Mouse (Mus musculus) adrenal gland, postnatal 10 days (tissue): ENCODE data around the gene Fbxo11. TPM values are rescaled to one million over a fixed set of nuclear protein-coding genes. Genes with fewer than 3 reads are reported as not detected.
"Not testable (repeated sequence)": the region's sequence is repeated elsewhere in the genome, so short reads cannot be mapped to it uniquely, and the experiment has no call there.

Source experiments
- DNase-seq: peaks from one replicate; pipeline ENCODE4 v3.0.0; 2021; ENCODE audit warnings: mixed read lengths
- total RNA-seq, 2 experiments: library from RNA; stranded (reverse); gene quantifications; 2 replicates each; pipeline ENCODE4 v1.2.3; 2021

Gene Fbxo11
- total RNA-seq, 2 experiments from 2014 or later, result 52.9 to 63.0 TPM

DNA sequence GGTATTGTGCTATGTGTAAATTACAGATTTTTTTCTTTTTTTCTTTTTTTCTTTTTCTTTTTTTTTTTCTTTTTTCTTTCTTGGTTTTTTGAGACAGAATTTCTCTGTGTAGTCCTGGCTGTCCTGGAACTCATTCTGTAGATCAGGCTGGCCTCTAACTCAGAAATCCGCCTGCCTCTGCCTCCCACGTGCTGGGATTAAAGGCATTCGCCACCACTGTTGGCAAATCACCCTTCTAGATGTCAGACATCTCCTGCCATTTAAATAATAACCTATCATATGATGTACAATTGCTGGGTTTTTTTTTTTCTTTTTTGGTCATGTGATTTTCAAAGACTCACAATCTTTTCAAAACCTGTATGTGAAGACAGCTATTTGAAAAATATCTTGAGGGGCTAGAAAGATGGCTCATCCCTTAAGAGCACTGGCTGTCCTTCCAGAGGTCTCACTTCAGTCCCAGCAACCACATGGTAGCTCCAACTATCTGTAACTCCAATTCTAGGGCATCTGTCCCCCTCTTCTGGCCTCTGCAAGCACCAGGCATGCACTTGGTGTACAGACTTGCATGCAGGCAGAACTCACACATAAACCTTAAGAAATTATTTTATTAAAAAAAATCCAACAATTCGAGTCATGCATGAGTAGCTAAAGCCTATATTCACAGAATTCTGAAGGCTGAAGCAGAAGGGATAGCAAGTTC is 2.3 kb upstream of the Fbxo11 start:
- DNase-seq, result peak; percentile 12

DNA sequence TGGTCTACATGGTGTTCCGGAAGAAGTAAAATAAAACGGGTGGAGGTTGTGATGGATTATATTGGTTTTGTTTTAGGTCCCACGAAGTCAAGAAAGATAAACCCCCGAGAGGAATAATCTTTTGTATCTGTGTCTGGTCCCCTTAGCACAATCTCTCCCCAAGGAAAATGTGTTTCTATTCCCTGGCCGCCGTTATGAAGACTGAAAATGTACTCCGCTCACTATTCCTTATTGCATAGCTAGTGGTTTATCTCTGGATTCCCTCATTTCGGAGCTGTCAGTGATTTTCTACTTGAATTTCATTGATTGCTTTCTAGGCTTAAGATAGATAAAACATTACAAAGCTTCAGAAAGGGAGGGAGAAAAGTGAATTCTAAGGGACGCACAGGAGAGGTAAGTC is 1.7 kb upstream of the Fbxo11 start:
- DNase-seq, result no peak

DNA sequence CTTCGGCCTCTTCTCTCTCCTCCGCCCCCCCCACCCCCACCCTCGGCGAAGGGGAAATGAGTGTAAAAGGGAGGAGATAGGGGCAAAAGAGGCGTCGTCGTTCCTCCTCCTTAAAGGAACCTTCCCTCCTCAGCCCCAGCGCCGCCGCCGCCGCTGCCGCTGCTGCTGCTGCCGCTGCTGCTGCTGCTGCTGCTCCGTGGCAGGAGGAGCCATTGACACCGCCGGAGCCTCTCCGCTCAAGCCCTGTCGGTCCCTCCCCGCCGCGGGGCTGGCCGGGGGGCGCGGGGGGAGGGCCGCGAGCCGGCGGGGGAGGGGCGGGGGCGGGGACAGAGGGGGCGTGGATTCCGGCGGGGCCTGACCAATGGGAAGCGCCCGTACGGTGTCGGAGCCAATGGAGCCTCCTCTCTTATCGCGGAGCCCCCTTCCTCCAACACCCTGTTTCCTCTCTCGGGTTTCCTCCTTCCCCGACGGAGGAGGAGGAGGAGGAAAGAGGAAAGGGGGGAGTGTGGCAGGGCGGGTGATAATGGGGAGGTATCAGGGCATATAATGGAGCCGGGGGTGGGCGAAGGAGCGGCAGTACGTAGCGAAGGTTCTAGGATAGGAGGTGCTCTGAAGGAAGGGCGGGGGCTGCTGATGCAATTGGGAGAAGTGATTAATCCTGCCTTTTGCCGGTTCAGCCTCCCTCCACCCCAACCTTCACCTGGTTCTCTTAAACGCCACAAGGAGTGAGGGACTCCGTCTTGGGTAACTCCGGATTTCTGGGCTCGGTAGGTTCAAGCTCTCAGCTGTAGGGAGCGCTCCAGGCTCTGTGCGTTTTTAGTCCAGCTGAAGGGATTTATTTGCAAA is 933 bp upstream of the Fbxo11 start:
- peak; percentile 94 for DNase-seq

DNA sequence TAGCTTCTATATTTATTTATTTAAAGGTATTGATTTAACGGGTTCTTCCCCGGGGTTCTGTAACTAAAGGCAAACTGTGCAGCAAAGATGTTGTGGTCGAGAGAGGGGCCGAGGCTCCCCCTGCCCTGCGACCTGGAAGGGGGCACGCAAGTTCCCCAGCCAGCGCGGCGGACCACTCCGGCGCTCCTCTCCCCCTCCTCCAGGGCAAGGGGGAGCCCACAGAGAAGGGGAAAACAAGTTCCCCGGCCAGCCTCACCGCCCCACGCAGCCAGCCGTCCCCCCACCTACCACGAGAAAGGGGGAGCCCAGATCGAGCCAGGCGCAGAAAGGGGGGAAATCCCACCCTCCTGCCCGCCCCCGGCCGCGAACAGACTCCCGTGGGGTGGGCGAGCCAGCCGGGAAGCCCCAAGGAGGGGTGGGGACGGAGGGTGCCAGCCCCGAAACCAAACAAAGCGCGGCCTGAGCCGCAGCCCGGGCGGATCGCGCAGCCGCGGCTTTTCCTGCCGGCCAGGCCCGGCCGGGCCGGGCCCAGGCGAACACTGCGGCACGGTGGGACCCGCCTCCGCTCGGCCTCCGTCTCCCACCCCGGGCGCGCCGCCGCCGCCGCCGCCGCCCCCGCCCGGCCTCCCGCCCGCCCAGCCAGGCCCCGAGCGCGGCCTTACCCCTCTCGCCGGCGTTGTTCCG is 602 bp downstream of the Fbxo11 start:
- peak; percentile 76 for DNase-seq

DNA sequence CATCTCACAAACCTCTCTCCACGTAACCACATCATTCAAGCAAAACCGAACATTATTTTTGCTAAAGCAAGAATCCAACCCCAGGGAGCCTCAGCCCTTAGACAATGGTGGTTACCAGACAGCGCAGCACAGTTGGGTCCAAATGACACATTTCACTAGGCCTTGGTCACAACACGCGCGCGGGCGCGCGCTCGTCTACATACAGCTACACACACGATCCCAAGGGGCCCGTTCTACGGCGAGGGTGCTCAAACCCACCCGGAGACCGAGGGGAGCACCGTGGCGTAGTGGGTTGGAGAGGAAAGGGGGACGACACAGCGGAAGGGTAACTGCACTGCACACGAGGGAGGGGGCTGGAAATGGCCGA is 1.1 kb downstream of the Fbxo11 start:
- peak; percentile 78 for DNase-seq

DNA sequence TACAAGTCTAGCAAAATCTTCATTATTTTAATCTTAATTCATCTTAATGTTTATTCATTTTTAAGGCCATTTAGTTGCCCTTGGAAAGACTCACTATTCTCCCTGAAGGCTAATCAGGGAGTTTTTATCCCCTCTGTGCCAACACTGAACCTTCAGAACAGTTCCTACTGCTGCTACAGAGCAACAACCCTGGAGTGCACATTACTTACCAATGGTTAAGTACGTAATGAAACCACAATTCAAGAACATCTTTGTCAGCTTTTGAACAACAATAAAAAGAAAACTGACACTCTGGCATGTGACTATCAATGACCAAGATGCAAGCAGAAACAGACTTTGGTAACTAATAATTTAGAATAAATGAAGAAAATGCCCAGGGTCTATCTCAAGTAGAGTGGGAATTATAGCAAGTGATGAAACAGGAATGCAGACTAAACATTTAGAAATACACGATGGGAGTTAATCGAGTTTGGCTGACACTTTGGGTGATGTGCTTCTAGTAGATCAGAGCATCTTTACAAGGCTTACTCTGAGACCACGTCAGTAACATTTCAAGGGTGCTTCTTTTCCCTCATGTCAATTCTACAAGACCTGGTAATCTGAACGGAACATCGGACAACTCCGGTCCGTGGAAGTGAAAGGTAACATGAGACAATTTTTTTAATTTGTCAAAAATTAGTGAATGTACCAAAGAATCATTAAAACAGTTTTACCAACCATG is 2.1 kb downstream of the Fbxo11 start:
- peak; percentile 16 for DNase-seq

DNA sequence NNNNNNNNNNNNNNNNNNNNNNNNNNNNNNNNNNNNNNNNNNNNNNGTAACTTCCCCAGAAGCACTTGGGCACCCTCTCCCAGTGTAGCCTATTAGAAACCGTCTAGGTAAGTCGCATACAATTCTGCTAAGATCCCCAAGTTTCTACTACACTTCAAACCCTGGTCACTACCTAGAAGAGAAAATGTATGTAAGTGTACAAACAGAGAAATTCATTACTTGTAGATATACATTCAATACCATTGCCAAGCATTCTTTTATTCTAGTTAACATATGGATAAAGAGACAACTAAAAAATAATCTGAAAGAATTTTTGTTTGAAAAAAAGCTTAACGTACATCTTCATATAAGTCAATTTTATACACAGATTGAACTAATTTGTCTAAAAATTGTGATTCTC is 3.1 kb downstream of the Fbxo11 start:
- DNase-seq, result no peak

DNA sequence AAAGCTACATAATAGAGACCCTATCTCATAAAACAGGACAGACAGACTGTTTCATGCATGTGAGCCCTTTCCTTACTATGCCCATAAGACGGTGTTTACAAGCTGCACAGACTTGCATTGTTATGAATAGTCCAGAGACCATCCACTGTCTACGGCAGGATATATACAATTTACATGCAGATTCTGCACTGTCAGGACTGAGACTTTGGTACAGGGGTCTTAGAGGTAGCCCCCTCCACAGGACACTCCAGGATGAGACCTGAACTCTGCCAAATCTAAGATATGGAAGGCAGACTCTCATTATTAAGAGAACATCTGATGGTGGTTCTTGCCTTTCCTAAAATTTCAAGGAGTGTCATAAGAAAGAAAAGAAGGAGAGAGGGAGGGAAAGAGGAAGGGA is 6.8 kb downstream of the Fbxo11 start:
- no peak for DNase-seq

DNA sequence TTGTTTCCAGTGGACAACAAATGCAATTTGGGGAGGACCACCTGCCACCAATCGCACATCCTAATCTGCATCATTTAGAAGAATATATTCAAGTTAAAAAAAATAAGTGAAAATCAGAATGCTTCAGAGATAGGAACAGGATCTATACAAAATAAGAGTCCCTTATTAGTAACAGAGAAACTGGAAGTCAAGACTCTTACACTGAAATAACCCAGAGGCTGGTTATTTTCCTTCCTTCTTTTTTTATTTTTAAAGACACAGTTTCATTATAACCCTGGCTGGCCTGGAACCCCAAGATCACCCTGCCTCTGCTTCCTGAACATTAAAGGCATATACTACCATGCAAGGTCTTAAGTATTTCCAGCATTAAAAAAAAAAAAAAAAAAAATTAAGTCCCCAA is 7.2 kb downstream of the Fbxo11 start:
- no peak for DNase-seq

DNA sequence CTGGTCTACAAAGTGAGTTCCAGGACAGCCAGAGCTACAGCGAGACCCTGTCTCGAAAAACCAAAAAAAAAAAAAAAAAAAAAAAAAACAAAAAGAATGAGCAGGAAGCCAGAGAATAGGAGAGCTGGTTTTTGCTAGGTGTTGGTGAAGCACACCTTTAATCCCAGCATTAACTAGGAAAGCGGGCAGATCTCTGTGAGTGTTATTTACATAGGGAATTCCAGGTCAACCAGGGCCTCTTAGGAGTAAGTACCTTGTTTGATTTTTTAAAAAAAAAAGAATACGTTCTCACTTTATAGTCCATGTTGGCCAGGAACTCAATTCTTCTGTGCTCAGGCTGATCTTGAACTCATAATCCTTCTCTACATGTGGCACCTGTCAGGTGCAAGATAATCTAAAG is 13.4 kb downstream of the Fbxo11 start:
- DNase-seq, result no peak

DNA sequence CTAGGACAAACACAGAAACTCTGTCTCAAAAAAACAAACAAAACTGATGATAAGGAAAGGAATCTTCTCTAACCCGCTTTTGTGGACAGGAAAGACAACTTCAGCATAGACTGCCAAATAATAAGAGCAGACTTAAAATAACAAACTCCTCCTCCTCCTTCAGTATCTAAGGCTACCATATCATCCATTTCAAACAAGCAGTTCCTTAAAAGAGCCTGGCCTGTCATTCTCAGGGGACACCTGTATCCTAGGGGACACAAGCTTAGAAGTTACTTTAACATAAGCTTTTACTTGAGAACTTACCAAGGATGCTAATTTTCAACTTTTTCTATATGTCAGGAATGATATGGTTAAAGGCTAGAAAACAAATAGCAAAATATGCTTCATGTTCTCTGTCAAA is 14.2 kb downstream of the Fbxo11 start:
- no peak for DNase-seq

DNA sequence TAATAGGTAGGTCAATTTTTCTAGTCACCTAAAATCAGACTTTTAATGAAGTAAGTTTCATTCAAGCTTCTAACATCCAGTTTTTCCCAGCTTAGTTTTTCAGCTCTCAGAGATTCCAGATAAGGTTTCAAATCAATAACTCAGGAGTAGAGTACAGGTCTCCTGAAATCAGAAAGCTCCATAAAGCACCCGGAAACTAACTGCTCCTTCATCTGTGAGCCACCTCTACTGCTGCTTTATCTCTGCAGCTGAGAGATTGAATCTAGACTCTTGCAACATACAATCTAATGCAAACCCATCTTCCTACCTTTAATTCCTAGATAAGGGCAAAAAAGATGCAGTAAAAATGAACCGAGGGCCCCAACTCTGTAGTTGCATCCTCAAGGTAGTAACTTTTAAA is 14.8 kb downstream of the Fbxo11 start:
- no peak for DNase-seq

DNA sequence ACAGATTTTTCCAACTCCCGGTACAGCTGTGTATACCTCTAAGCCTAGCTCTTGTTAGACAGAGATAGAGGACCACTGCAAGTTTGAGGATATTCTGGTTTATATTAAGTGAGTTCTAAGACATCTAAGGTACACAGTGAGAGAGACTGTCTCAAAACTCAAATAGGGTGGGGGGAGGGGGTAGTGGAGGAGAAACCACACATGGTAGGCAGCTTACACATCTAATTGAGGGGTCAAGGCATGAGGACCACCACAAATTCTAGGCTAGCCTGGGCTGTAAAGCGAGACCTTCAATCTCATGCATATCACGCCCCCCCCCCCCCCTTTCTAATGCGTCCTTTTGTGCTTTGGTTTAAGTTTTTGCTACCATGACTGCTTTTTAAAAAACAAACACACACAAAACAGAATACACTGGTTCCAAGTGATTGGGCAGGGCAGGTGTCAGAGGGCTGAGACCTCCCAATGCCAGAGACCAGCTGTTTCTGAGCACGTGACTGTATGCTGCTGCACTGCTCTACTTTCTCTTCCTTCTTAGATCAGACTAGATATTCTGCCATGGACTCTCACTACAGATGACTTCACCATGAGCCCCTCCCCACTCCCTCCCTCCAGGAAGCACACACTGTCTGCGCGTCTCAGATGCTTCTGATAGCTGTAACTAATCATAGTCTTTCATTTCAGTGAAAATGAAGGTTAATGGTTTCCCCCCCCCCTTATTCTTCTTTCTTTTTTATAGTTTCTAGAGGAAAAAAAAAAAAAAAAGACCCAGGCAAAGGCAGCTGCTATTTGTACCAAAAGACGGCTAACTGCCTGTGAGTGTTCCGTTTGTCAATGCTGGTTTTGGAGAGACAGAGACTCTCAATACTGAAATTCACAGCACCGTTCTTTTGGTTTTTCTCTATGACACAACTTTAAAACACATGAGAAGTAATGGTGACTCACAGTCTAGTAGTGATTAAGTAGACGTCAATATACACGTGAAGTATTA is 22.7 kb downstream of the Fbxo11 start:
- no peak for DNase-seq

DNA sequence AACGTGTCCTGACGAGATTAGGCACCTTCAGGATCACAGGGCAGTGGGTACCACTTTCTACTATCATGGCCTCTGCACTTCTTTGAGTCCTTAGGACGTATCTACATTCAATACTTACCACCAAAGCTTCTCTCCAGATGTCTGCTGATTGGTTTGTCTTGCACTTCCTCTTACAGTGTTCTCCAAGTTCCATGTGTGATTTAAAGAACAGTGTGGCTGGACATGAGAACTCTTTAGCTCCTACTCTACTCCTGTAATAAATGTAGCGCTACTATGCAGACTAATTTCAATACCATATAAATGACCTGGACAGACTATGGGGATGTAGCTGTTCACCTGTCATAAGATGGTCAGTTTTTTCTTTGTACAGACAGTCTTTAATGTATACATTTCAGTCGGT is 24.3 kb downstream of the Fbxo11 start:
- DNase-seq, result no peak

DNA sequence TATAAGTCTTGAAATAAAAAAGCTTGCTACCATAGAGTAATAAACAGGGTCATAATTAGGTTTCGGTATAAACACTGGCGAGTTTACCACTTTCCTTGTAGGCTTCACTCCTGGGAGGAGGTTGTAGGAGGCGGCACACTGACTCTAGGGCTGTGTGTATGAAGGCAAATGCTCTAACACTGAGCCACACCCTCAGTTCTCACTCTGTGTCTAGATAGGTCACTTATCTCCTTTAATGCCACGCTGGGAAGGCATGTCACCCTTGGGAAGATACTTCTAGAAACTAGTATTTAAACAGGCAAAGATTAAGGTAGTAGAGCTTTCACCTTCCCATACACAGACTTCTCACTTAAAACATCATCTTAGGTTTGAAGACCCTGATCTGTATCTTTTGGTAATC is 30.7 kb downstream of the Fbxo11 start:
- DNase-seq, result no peak

DNA sequence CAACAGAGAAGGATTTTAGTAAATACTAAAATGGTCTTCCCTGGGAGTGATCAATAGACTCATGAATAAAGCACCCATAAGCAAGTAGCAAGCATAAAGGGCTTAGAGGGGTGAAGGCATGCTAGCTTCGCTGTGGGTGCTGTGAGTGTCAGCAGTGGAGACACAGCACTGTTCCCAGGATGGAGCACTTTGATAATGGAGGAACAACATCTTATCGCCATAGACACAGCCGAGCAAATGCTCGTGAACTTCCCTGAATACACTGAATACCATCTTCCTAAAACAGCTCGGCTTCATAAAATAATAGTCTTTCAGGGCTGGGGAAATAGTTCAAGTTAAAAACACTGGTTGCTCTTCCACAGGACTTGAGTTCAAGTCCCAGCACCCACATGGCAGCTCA is 33.3 kb downstream of the Fbxo11 start:
- no peak for DNase-seq

DNA sequence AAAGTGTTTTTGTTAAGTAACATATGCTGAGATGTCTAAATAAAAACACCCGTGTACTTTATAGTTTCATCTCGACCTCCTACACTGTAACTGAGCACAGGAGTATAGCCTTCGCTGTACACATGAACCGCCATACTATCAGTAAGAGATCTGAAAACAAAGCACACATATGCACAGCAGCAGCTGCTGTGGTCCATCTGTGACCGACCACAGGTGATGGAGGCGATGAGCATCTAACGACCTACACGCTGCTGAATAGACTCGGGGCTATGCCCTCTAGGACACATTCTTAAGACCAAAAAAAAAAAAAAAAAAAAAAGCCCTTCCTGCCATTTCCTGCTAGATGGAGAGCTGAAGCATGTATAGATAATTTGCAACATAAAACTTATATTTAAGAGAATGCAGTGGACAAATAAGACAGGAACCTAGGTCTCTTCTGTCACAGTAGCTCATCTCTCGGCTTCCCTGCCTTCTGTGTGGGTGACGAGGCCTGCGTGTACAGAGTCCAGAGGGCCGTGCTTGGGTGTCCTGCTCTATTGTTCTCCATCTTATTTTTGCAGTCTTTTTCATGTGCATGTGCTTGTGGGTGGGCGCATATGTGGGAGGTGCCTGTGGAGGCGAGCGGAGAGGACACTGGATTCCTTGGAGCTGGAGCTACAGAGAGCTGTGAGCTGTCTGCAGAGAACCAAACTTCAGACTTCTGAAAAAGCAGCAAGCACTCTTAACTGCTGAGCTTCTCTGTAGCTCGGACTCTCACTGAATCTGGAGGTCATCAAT is 35.7 kb downstream of the Fbxo11 start:
- peak; percentile 5 for DNase-seq

DNA sequence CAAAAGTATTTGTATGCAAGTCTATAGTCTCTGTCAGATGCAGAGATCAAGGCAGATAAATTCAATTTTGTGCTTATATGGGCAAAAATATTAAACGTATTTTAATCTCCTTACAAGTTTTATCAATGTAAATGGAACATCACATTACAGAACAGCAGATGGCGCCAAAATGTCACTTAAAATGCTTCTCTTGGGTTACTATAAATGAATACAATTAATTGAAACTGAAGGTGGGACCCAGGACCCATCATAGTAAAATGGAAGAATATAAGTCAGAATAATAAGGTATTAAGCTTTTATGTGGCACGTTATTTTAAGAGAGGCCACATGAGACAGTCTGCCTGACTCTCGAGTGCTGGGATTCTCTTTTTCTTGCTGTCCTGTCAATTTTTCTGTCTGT is 39.9 kb downstream of the Fbxo11 start:
- peak; percentile 60 for DNase-seq

DNA sequence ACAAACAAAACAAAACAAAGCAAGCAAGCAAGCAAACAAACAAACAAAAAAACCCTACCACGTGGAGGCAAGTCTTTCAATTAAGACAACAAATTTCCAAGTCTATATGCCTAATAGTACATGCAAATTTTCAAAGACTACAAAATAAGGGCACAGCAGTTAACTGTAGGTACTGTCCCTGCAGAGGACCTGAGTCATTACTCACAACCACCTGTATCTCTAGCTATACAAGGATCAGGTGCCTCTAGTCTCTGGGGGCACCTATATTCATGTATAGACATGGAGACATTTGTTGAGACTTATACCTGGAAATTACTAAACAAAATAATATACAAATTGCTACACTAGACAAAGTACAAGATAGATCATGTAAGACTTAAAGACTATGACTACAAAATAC is 41.2 kb downstream of the Fbxo11 start:
- no peak for DNase-seq

DNA sequence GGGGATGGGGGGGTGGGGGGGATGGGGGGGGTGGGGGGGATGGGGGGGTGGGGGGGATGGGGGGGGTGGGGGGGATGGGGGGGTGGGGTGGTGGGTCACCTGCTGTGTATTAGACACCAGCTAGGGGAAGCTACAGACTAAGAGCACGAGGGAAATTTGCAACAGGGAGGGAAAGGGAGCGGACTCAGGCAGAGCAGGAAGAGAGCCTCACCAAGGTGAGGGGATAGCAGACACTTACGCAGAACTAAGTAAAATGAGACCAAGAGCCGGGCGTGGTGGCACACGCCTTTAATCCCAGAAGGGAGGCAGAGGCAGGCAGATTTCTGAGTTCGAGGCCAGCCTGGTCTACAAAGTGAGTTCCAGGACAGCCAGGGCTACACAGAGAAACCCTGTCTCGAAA is 49.1 kb downstream of the Fbxo11 start:
- DNase-seq, result not testable (repeated sequence)

DNA sequence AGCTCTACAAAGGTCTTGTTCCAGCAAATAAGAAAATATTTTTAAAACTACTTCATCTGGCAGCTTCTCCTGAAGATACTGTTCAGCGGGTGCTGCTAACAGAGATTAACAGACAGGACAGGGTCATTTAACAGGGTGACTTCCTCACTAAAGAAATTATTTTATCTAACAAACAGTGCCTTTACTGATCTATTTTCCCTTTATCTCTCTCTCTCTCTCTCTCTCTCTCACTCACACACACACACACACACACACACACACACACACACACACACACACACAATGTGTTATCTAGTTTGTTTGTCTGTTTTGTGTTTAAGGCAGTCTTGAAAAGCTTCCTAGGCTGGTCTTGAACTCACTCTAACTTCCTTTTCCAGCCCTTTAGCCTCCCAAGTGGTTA is 50.6 kb downstream of the Fbxo11 start:
- no peak for DNase-seq
